Mouse (Mus musculus) frontal cortex, postnatal 25 days (tissue): ENCODE measurements at regions not wholly inside any gene's neighbourhood (a gene's known extent, or its start where the extent isn't known, plus 50 kb on each side); places are given as distances from the start of the nearest gene placed in this dataset.
"Not testable (repeated sequence)": the region's sequence is repeated elsewhere in the genome, so short reads cannot be mapped to it uniquely, and the experiment has no call there.

ENCODE experiments used
- DNase-seq, 2 experiments: peaks; one replicate each; pipeline ENCODE4 v3.0.0; 2022; ENCODE audit warnings: low spot score in 2 of 2

- DNase-seq, result no peak
Measured at GRCm38 (mm10) chr1:47646681-47647080, 754.0 kb upstream of the Slc39a10 start.

- no peak for DNase-seq
Measured at GRCm38 (mm10) chr1:47606597-47606996, 713.9 kb upstream of the Slc39a10 start.

DNA sequence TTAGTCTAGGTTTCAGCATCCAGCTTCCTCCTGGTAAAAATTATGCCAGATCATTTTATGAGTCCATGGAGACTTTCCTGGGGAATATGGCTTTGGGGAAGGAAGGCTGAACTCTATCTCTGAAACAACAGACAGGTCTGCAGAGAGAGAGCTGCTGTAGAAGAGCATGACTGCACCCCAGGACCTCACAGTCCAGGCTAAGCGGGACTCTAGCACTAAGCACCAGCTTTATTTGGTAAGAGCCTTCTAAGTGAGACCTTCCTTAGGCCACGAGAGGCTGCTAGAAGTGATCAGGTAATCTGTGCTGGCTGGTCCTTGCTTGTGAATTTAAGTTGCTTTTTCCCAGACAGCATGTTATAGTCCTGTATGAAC is 711.3 kb upstream of the Slc39a10 start:
- no peak for DNase-seq

- no peak for DNase-seq
Measured at GRCm38 (mm10) chr1:47603294-47603988, 710.8 kb upstream of the Slc39a10 start.

- not testable (repeated sequence) for DNase-seq
Measured at GRCm38 (mm10) chr1:47593641-47594040, 701.0 kb upstream of the Slc39a10 start.

DNA sequence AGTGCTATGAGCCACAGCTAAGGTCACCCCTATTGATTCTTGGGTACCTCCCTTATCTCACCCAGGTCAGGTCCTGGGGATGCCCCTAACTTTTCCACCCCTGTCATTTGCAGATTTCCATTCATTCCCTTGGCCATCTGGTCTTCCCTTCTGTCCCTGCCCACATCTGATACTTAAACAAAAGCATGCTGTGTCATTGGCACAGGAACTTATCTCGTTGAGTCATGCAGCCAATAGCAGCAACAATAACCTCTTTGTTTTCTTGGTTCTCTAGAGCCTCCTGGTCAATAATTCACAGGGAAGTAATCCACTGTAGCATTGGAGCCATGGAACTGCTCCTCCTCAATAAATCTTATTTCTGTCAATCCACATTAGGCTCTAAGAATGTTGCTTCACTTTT is 653.0 kb upstream of the Slc39a10 start:
- no peak for DNase-seq

DNA sequence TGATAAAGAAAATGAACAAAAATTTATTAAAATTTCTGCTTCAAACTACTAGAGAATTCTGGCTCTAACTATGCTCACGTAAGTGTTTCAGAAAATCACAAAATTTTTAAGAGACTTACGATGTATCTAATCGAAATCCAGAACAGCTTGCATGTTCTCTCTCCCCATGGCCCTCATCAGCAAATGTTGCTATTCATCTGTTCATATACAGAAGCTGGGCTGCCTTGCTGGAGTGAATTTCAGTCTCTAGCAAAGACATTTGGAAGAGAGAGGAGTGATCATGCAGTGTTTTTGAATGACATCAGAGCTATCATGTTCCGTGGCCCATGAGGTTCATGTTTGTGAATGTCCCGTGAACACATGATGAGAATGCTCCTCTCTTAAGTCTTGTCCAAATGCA is 618.8 kb upstream of the Slc39a10 start:
- DNase-seq, result no peak

DNA sequence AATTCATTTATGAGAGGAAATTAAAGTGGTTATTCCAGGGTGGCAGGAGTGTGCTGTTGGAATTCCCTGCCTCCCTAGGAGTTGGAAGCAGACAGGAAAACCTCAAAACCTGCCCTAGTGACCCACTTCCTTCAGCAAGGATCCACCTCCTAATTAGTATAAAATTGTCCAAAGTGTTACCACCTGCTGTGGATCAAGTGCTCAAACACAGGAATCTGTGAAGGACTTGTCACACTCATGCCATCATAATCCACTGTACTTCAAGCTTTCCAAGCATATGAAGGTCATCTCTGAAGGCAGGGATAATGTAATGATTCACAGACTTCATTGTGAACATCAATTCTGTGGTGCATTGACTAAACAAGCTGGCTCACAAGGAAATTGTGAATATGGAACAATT is 615.1 kb upstream of the Slc39a10 start:
- DNase-seq, result no peak

GRCm38 (mm10) chr1:47488581-47489204 is 596.0 kb upstream of the Slc39a10 start:
- DNase-seq, result no peak

DNA sequence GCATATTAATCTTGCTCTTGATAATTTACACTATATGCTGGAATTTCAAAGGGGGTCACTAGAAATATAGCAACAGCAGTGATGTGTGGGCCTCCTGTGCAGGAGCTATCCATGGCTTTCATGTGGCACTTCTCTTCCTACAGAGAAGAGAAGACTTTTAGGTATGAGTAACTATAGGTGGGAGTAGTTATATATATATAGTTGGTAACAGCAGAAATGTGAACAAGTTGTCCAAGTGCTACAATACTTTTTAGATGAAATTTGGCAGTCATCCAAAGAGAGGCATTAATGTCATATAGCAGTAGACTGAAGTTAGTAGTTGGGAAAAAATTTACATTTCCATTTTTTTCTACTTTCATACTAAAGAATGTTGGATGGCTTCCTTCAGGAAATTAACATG is 593.4 kb upstream of the Slc39a10 start:
- DNase-seq, result no peak

GRCm38 (mm10) chr1:47479059-47479458 is 586.4 kb upstream of the Slc39a10 start:
- no peak for DNase-seq

- no peak for DNase-seq
Measured at GRCm38 (mm10) chr1:47466573-47467253, 574.1 kb upstream of the Slc39a10 start.

- DNase-seq, result no peak
Measured at GRCm38 (mm10) chr1:47448737-47449489, 556.3 kb upstream of the Slc39a10 start.

DNA sequence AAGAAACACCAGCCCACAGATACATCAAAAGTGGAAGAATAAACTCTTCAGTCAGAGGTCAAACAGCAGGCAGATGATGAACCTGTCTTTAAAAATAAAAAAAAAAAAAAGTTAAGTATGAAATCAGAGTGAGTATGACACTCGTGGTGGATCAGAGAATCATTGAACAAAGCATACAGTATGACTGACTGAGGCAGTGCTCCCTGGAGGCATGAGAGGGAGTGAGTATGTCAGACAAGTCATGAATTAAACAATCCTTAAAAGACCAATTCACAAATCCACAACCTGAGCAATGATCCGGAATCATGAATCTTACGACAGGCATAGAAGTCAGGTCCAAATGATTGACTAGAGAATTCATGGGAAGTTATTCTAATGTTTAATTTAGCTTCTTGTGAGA is 555.4 kb upstream of the Slc39a10 start:
- no peak for DNase-seq

GRCm38 (mm10) chr1:47446021-47446420 is 553.4 kb upstream of the Slc39a10 start:
- no peak for DNase-seq

- DNase-seq, result no peak
Measured at GRCm38 (mm10) chr1:47432829-47433228, 540.2 kb upstream of the Slc39a10 start.

DNA sequence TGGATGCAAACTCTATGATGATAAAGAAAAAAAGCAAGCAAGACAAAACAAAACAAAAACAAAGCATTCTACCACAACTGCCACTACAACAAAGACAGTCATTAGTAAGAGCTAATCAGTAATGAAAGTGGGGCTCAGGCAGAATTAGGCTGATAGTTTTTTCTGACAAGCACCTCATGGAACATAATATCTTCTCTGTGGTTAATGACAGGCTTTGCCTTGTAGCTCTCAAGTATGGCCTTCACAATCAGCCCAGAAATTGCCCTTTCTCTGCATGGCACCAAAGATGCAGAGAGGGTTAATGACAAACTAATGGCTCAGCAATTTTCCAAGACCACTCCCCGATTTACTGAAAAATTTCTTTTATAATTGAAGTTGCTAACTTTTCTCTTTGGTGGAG is 512.5 kb upstream of the Slc39a10 start:
- no peak for DNase-seq

DNA sequence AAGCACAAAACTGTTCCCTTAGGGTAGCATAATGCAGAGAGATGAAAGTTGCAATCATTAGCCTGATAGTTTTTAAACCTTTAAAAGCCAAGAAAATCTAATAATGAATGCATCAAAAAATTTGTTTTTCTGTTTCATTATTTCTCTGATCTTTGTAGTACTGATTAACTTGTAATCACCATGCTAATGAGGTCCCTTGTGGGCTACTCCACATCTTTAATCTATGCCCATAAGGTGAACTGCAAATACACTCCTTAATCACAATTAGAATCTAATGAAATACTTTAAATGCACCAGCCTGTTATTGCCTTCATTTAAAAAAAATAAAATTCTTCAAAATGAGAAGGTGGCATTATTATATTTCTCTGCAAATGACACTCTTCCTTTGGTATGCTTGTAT is 493.9 kb upstream of the Slc39a10 start:
- no peak for DNase-seq

- no peak for DNase-seq
Measured at GRCm38 (mm10) chr1:47378795-47379194, 486.1 kb upstream of the Slc39a10 start.

DNA sequence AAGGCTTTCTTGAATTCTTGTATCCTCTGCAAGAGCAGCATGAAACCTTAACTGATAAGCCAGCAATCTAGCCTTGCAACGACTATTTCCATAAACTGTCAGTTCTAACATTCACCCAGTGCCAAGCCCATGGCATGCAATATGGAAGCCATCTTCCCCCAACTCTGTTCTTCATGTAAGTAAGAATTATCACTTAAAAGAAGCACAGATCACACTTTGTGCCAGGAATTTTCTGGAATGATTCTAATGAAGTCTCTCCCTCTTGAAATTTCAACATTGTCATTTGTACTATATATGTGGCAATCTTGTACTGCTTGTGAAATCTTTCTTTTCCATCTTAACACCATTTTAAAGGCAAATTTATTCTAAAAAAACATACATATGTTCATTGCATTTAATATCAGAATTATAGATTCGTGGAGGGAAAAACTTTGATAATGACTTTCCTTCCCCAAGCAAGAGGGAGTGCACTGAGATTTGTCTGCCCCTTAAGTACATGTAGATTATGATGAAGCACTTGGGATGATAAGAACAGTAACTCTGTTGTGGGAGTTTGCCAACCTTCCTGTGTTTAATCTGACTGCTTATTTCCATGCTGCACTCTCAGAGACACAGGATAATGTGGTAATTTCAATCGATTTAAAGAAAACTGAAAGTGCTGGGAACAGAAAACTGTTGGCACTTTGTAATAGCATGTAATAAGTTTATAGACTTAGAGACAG is 447.2 kb upstream of the Slc39a10 start:
- no peak for DNase-seq

DNA sequence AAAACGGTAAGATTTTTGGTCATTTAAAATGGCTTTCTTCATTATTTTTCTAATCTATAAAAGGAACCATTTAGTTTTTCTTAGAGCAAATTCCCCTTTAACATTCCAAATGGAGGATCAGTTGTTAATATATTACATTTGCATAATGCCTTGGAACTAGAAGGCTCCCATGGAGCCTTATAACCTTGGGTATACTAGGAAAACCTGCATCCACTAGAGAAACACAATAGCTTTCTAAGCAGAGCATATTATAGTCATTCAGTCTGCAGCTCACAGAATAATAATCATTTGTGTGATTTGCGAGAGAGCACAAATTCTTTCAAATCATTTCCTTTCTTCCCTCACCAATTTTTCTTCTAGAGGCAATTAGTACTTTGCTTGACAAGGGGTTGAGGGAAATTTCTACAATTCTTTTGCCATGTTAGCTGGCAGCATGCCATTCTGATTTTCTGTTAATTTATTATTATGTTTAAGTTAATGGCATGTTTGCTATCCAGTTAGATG is 418.0 kb upstream of the Slc39a10 start:
- DNase-seq, result no peak

GRCm38 (mm10) chr1:47306961-47307360 is 414.3 kb upstream of the Slc39a10 start:
- DNase-seq, result no peak
